Mouse (Mus musculus) CH12.LX (cell line): ENCODE data around the gene Atg10.

Experiments used
- CTCF ChIP-seq, 2 experiments: IDR thresholded peaks in 1 of 2; conservative IDR thresholded peaks in 1 of 2; 2 replicates each; pipeline ENCODE4 v1.5.1; 2011 to 2012; ENCODE audit warnings: low read depth in 2 of 2, low read length in 2 of 2, improper control_type of control experiment in 1 of 2, inconsistent platforms in 1 of 2, mild to moderate bottlenecking in 1 of 2, moderate library complexity in 1 of 2
- MAX ChIP-seq: IDR thresholded peaks from 2 replicates; pipeline ENCODE4 v1.6.1; 2011; ENCODE audit warnings: low read length, improper control_type of control experiment
- MXI1 ChIP-seq: IDR thresholded peaks from 2 replicates; pipeline ENCODE4 v1.6.1; 2011; ENCODE audit warnings: mild to moderate bottlenecking, low read depth, low read length, improper control_type of control experiment
- MYC ChIP-seq: IDR thresholded peaks from 2 replicates; pipeline ENCODE4 v1.6.1; 2011; ENCODE audit warnings: low read depth, mild to moderate bottlenecking, improper control_type of control experiment, low read length
- NELFE ChIP-seq: IDR thresholded peaks from 2 replicates; pipeline ENCODE4 v1.6.1; 2011; ENCODE audit warnings: low read depth, low read length, improper control_type of control experiment

DNA sequence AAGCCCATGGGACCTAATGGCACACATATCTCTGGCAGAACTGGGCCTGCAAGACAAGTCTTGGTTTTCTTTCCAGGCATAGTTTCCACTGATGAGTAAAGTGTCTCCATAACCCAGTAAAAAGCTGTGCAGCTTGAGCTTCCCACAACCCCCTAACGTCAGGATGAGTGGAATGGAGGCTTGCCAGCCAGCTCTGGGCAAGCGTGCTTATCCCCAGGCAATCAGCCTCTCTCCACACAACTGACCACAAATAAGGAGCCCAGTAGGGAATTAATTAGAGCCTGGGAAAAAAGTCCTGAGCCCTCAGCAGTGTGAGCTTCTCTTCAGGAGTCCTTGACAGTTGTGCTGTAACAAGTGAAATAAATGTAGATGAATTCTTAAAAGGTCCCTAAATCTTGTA, 327.7 kb downstream of the Atg10 start:
- TF ChIP-seq CTCF (conservative IDR thresholded peaks at IDR 0.05 in 1 of 2, IDR thresholded peaks at IDR 0.05 in 1 of 2; ENCODE audit: low read depth in 2 of 2, low read length in 2 of 2), result no peak
- TF ChIP-seq MAX, result no peak
- no peak for TF ChIP-seq NELFE
- TF ChIP-seq MYC, result no peak
- TF ChIP-seq MXI1, result no peak
